Mouse (Mus musculus) ovary, postnatal 14 days (tissue): ENCODE results near the gene Polr1e.
A peak's percentile ranks its signal among the peaks of the same experiment; 100 is the strongest.
"Not testable (repeated sequence)": the region's sequence is repeated elsewhere in the genome, so short reads cannot be mapped to it uniquely, and the experiment has no call there.

Experiments
- DNase-seq: peaks from one replicate; pipeline ENCODE4 v3.0.0; 2022; ENCODE audit warnings: low spot score

Polr1e gene

GRCm38 (mm10) chr4:45010806-45011415 lies 7.5 kb upstream of the Polr1e start:
- no peak for DNase-seq

- peak; percentile 42 for DNase-seq
Observed at GRCm38 (mm10) chr4:45011581-45012104, 6.7 kb upstream of the Polr1e start.

DNA sequence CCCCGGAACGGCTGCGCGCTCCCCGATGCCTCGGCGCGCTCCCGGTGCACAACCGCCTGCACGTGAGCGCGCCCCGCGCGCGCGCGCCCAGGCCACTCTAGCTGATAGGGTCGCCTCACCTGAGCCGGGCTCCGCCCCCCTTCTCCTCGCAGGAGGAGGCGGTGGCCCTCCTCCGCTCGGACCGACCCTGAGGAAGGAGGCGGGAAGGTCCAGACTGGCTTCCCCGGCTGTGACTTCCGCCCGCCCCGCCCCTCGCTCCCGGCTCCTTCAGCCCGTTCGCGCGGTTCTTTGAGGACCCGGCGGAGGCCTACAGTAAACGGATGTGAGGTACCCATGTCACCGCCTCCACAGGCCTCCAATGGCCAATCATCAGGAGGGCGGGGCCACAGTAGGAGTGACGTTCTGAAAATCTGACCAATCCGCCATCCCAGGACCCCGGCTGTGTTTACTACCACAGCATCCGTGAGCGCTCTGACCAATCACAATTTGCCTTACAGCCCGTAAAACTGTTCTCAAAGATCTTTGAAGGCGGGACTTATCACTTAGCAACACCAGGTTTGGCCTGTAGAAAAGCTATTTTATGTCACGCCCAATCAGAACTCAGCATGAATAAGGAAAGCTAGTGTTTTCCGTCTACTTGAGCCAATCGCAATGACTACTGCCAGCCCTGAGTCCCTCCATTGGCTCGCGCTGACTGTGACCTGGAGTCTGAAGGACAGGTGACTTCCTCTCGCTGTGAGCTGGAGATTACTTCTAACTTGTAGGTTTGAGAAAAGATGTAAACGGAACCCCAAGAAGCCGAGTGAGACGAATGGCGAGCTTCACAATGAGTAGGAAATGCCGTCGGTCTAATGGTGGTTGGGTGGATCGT lies 6.0 kb upstream of the Polr1e start, which contains the start of gene Zbtb5:
Zbtb5 (minus strand) TSS at position 308 of the 871 bp plus-strand sequence.
- peak; percentile 93 for DNase-seq

GRCm38 (mm10) chr4:45013031-45013431 lies 5.4 kb upstream of the Polr1e start:
- DNase-seq = peak; percentile 15

DNA sequence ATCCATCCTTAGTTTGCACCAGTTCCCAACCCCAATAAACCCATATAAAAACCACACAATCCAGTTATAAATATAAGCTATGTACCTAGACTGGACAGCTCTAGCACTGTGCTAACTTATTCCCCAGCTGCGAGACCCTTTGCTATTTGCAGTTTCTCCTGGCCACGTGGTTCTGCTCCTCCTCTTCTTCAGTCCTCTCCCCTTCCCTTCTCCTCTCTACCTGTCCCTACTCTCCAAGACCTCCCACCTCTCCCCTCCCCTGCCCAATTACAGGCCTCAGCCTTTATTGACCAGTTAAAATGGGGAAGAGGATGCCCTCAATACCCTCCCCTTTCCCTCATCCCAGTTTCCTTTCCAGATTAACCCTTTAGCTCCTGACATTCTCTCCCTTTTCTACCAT lies 4.8 kb upstream of the Polr1e start:
- DNase-seq = no peak

DNA sequence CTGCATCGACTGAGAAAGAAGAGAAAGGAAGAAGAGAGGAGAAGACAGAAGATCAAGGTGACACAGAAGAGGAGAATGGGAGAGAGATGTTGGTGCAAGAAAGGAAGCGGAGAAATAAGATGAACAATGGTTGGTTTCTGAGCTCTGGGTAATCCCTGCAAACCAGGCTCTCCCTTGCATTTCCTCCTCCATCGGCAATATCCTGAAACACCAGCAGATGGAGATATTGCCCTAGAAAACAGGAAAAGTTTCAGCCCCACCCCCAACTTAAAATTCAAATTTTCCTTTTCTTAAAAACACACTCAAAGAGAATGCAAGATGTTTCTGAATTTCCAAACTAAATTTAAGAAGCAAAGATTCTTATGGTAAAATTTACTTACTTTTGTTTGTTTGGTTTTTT lies 2.8 kb upstream of the Polr1e start:
- peak; percentile 56 for DNase-seq

GRCm38 (mm10) chr4:45019009-45019408 lies 626 bp downstream of the Polr1e start:
- no peak for DNase-seq

- no peak for DNase-seq
Observed at GRCm38 (mm10) chr4:45026459-45026858, 8.1 kb downstream of the Polr1e start.

DNA sequence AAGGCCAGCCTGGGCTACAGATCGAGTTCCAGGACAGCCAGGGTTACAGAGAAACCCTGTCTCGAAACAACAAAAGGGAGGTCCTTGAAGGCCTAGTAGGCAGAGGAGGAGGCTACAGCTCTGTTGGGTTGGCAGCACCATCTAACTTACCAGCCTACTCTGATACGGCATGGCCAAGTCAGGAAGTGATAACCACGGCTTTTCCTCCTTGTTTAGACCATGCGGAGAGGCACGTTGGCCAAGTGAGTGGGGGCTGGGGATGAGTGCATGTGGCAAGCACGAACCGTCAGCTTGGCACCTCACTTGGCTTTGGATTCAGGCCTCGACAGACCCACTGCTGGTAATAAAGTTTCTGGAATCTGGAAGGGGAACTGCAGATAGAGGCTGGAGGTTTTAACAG lies 14.2 kb downstream of the Polr1e start:
- DNase-seq = no peak

- no peak for DNase-seq
Observed at GRCm38 (mm10) chr4:45034693-45035628, 16.6 kb downstream of the Polr1e start.

- DNase-seq = no peak
Observed at GRCm38 (mm10) chr4:45036048-45036447, 17.7 kb downstream of the Polr1e start.

DNA sequence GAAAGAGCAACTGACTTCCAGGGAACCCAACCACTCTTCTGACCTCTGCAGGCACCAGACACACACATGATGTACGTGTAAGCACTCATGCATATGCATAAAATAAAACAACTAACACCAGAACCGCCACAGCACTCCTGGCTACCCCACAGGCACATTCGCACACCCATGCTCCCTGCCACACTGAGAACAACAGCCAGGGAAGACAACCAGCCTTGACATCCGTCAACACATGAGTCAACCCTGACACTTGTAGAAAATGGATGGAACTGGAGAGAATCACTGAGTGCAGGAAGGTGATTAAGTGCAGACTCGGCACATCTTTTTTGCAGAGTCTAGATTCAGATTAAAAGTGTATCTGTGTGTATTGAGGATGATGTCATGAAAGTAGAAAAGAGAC lies 18.2 kb downstream of the Polr1e start:
- DNase-seq = no peak

DNA sequence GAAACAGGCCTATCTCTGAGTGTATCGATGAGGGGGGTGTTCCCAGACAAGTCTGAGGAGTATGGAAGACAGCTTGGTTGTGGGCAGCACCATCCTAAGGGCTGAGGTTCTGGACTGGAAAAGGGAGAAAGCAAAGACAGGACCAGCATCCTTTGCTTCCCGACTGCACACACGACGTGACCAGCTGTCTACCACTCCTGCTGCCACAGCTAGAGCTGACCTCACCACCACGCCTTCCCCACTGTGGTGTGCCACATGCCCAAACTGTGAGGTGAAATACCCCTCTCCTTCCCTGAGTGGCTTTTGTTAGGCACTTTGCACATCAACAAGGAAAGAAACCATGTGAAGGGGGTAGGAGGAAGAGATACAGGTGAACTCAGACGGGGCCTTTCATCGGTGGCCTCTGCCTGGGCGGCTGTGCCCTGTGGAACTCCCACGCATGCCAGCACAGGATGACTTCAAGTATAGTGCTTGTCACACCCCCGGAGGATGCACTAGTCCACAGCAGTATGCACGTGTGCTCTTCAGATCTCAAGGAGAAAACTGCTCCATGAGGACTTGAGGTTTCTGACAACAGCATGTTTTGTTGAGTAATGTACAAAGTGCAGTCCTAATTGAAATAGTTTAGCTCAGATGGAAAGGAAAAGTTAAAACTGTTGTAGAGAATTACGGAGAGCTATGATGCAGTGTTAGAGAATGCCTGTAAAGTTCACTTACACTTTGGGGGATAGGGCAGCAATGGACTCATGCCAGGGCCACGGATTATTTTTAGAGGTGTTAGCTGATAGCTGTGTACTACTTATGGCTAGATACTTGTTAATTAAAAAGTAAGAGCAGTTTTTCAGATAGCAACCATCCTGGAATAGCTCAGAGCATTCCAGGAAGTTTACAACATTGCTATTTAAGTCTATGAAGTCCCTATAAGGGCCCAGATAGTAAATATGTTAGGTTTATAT lies 19.4 kb downstream of the Polr1e start:
- no peak for DNase-seq

GRCm38 (mm10) chr4:45038879-45039278 lies 20.5 kb downstream of the Polr1e start:
- not testable (repeated sequence) for DNase-seq

DNA sequence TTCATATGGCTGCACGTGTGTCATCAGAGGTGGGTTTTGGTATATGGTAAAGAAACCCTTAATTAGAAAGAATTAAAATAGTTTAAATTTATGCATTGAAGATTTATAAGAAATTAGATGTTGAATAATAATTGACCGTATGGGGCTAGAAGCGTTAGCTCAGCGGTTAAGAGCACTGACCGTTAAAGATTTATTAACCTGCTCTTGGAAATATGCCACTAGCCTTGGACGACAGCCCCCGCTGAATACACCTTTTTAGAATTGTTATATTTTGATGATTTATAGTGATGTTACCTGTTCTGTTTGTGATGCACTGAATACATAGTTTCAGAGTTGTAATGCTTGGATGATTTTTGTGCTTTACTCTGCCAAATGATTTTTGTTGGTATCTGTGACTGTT lies 21.2 kb downstream of the Polr1e start:
- DNase-seq = not testable (repeated sequence)

- DNase-seq = no peak
Observed at GRCm38 (mm10) chr4:45040795-45041194, 22.4 kb downstream of the Polr1e start.

- DNase-seq = no peak
Observed at GRCm38 (mm10) chr4:45046679-45047078, 28.3 kb downstream of the Polr1e start.

GRCm38 (mm10) chr4:45047286-45047887 lies 29.0 kb downstream of the Polr1e start:
- no peak for DNase-seq

GRCm38 (mm10) chr4:45047956-45048355 lies 29.6 kb downstream of the Polr1e start:
- DNase-seq = no peak

GRCm38 (mm10) chr4:45054862-45055261 lies 36.5 kb downstream of the Polr1e start:
- DNase-seq = peak; percentile 11
